Mouse (Mus musculus): ENCODE data around the gene Gpr68. TPM values are rescaled to one million over a fixed set of nuclear protein-coding genes. Genes with fewer than 3 reads are reported as not detected.

Gene Gpr68
- polyA plus RNA-seq, 1 experiment, result 0.07 TPM

- Histone ChIP-seq H3K4me3 (no peak overlapping the region), H3K79me2 (ENCODE audit: control insufficient read depth, insufficient read depth) (no peaks in the 10 kb centered on the region), H3K36me3 (ENCODE audit: control insufficient read depth, insufficient read depth) (no peaks in the 10 kb centered on the region), H3ac (ENCODE audit: control insufficient read depth, insufficient read length) (no peak overlapping the region), H3K27me3 (ENCODE audit: control insufficient read depth, insufficient read depth, insufficient read length) (no peaks in the 10 kb centered on the region), H3K4me2 (ENCODE audit: low read depth) (no peak overlapping the region)
- TF ChIP-seq POLR2A (IDR thresholded peaks at IDR 0.05; ENCODE audit: insufficient read length, low read depth), result no peak
These were observed 36.8 kb downstream of the Gpr68 start for GRCm38 (mm10) chr12:100871234-100871633.

GRCm38 (mm10) chr12:100868049-100868622 lies 39.9 kb downstream of the Gpr68 start:
- no peaks in the 10 kb centered on the region for H3K36me3 ChIP-seq (ENCODE audit: control insufficient read depth, insufficient read depth)
- H3ac ChIP-seq (ENCODE audit: control insufficient read depth, insufficient read length), result no peak overlapping the region
- TF ChIP-seq MYOG (IDR thresholded peaks at IDR 0.05; ENCODE audit: control insufficient read depth in 1 of 3, insufficient read depth in 1 of 3, insufficient read length in 2 of 3, low read depth in 2 of 3) (no peak), POLR2A (IDR thresholded peaks at IDR 0.05; ENCODE audit: insufficient read length, low read depth) (no peak), MYOD1 (IDR thresholded peaks at IDR 0.05; ENCODE audit: control insufficient read depth in 1 of 3, insufficient read length in 2 of 3, low read depth in 2 of 3) (no peak), SRF (IDR thresholded peaks at IDR 0.05; ENCODE audit: control insufficient read depth, insufficient read length, low read depth) (no peak), TCF12 (IDR thresholded peaks at IDR 0.05; ENCODE audit: insufficient read depth, poor library complexity, severe bottlenecking) (no peak), MAX (IDR thresholded peaks at IDR 0.05; ENCODE audit: low read depth) (no peak), E2F4 (IDR thresholded peaks at IDR 0.05; ENCODE audit: insufficient read depth) (no peak), TCF3 (IDR thresholded peaks at IDR 0.05; ENCODE audit: insufficient read length, low read depth) (no peak), POLR2AphosphoS2 (IDR thresholded peaks at IDR 0.05; ENCODE audit: insufficient read length, low read depth) (no peak), CEBPB (IDR thresholded peaks at IDR 0.05; ENCODE audit: insufficient read depth, poor library complexity, severe bottlenecking) (no peak), USF1 (IDR thresholded peaks at IDR 0.05; ENCODE audit: low read depth) (no peak), REST (IDR thresholded peaks at IDR 0.05; ENCODE audit: insufficient read depth, insufficient read length) (no peak)
- no peak overlapping the region for H3K4me2 ChIP-seq (ENCODE audit: low read depth)
- no peak overlapping the region for H3K4me3 ChIP-seq
- H3K79me2 ChIP-seq (ENCODE audit: control insufficient read depth, insufficient read depth), result no peaks in the 10 kb centered on the region
- no peaks in the 10 kb centered on the region for H3K27me3 ChIP-seq (ENCODE audit: control insufficient read depth, insufficient read depth, insufficient read length)

- no peak overlapping the region for H3K4me2 ChIP-seq (ENCODE audit: low read depth)
- no peaks in the 10 kb centered on the region for H3K27me3 ChIP-seq (ENCODE audit: control insufficient read depth, insufficient read depth, insufficient read length)
- H3K36me3 ChIP-seq (ENCODE audit: control insufficient read depth, insufficient read depth), result no peaks in the 10 kb centered on the region
- no peak overlapping the region for H3K4me3 ChIP-seq
- no peaks in the 10 kb centered on the region for H3K79me2 ChIP-seq (ENCODE audit: control insufficient read depth, insufficient read depth)
- H3ac ChIP-seq (ENCODE audit: control insufficient read depth, insufficient read length), result no peak overlapping the region
- TF ChIP-seq SRF (IDR thresholded peaks at IDR 0.05; ENCODE audit: control insufficient read depth, insufficient read length, low read depth) (no peak), MYOD1 (IDR thresholded peaks at IDR 0.05; ENCODE audit: control insufficient read depth in 1 of 3, insufficient read length in 2 of 3, low read depth in 2 of 3) (no peak), TCF12 (IDR thresholded peaks at IDR 0.05; ENCODE audit: insufficient read depth, poor library complexity, severe bottlenecking) (no peak), TCF3 (IDR thresholded peaks at IDR 0.05; ENCODE audit: insufficient read length, low read depth) (no peak), MYOG (IDR thresholded peaks at IDR 0.05; ENCODE audit: control insufficient read depth in 1 of 3, insufficient read depth in 1 of 3, insufficient read length in 2 of 3, low read depth in 2 of 3) (no peak), E2F4 (IDR thresholded peaks at IDR 0.05; ENCODE audit: insufficient read depth) (no peak), CEBPB (IDR thresholded peaks at IDR 0.05; ENCODE audit: insufficient read depth, poor library complexity, severe bottlenecking) (no peak), POLR2AphosphoS2 (IDR thresholded peaks at IDR 0.05; ENCODE audit: insufficient read length, low read depth) (no peak)
These were observed 40.9 kb downstream of the Gpr68 start for GRCm38 (mm10) chr12:100867097-100867496.

- Histone ChIP-seq H3K27me3 (ENCODE audit: control insufficient read depth, insufficient read depth, insufficient read length) (no peaks in the 10 kb centered on the region), H3K4me2 (ENCODE audit: low read depth) (no peak overlapping the region), H3ac (ENCODE audit: control insufficient read depth, insufficient read length) (no peak overlapping the region), H3K36me3 (ENCODE audit: control insufficient read depth, insufficient read depth) (no peaks in the 10 kb centered on the region), H3K79me2 (ENCODE audit: control insufficient read depth, insufficient read depth) (no peaks in the 10 kb centered on the region), H3K4me3 (no peak overlapping the region)
- TF ChIP-seq CEBPB (IDR thresholded peaks at IDR 0.05; ENCODE audit: insufficient read depth, poor library complexity, severe bottlenecking) (no peak), POLR2AphosphoS2 (IDR thresholded peaks at IDR 0.05; ENCODE audit: insufficient read length, low read depth) (no peak), MYOD1 (IDR thresholded peaks at IDR 0.05; ENCODE audit: control insufficient read depth in 1 of 3, insufficient read length in 2 of 3, low read depth in 2 of 3) (no peak), E2F4 (IDR thresholded peaks at IDR 0.05; ENCODE audit: insufficient read depth) (no peak), TCF3 (IDR thresholded peaks at IDR 0.05; ENCODE audit: insufficient read length, low read depth) (no peak), REST (IDR thresholded peaks at IDR 0.05; ENCODE audit: insufficient read depth, insufficient read length) (no peak), TCF12 (IDR thresholded peaks at IDR 0.05; ENCODE audit: insufficient read depth, poor library complexity, severe bottlenecking) (no peak), MAX (IDR thresholded peaks at IDR 0.05; ENCODE audit: low read depth) (no peak), POLR2A (IDR thresholded peaks at IDR 0.05; ENCODE audit: insufficient read length, low read depth) (no peak), SRF (IDR thresholded peaks at IDR 0.05; ENCODE audit: control insufficient read depth, insufficient read length, low read depth) (no peak), USF1 (IDR thresholded peaks at IDR 0.05; ENCODE audit: low read depth) (no peak), MYOG (IDR thresholded peaks at IDR 0.05; ENCODE audit: control insufficient read depth in 1 of 3, insufficient read depth in 1 of 3, insufficient read length in 2 of 3, low read depth in 2 of 3) (no peak)
These were observed 42.4 kb downstream of the Gpr68 start for GRCm38 (mm10) chr12:100865509-100866078.

GRCm38 (mm10) chr12:100865072-100865471 lies 42.9 kb downstream of the Gpr68 start:
- TF ChIP-seq POLR2AphosphoS2 (IDR thresholded peaks at IDR 0.05; ENCODE audit: insufficient read length, low read depth) (no peak), E2F4 (IDR thresholded peaks at IDR 0.05; ENCODE audit: insufficient read depth) (no peak), CEBPB (IDR thresholded peaks at IDR 0.05; ENCODE audit: insufficient read depth, poor library complexity, severe bottlenecking) (no peak), TCF12 (IDR thresholded peaks at IDR 0.05; ENCODE audit: insufficient read depth, poor library complexity, severe bottlenecking) (no peak)
- no peak overlapping the region for H3K4me2 ChIP-seq (ENCODE audit: low read depth)
- no peaks in the 10 kb centered on the region for H3K27me3 ChIP-seq (ENCODE audit: control insufficient read depth, insufficient read depth, insufficient read length)
- H3K4me3 ChIP-seq, result no peak overlapping the region
- H3K79me2 ChIP-seq (ENCODE audit: control insufficient read depth, insufficient read depth), result no peaks in the 10 kb centered on the region
- no peaks in the 10 kb centered on the region for H3K36me3 ChIP-seq (ENCODE audit: control insufficient read depth, insufficient read depth)
- H3ac ChIP-seq (ENCODE audit: control insufficient read depth, insufficient read length), result no peak overlapping the region
